Mouse (Mus musculus) T-helper 17 cell (primary cell): ENCODE results near the gene Cyp24a1.

Experiments used
- in situ Hi-C, 2 experiments: fragments of 300-600 bp; cut with MboI, MseI; formaldehyde crosslinking; loops; 1 replicate in 1 of 2; 2 replicates in 1 of 2; pipeline ENCODE4 v1.15.1; 2025; ENCODE audit warnings: high pct_unique_total_duplicates in 2 of 2

Cyp24a1 gene

GRCm38 (mm10) chr2:170496154-170496930, 603 bp downstream of the Cyp24a1 start, which contains the start of gene Pfdn4:
Pfdn4 (plus strand) TSS chr2:170496428.
- in situ Hi-C loops, result no loop called here

DNA sequence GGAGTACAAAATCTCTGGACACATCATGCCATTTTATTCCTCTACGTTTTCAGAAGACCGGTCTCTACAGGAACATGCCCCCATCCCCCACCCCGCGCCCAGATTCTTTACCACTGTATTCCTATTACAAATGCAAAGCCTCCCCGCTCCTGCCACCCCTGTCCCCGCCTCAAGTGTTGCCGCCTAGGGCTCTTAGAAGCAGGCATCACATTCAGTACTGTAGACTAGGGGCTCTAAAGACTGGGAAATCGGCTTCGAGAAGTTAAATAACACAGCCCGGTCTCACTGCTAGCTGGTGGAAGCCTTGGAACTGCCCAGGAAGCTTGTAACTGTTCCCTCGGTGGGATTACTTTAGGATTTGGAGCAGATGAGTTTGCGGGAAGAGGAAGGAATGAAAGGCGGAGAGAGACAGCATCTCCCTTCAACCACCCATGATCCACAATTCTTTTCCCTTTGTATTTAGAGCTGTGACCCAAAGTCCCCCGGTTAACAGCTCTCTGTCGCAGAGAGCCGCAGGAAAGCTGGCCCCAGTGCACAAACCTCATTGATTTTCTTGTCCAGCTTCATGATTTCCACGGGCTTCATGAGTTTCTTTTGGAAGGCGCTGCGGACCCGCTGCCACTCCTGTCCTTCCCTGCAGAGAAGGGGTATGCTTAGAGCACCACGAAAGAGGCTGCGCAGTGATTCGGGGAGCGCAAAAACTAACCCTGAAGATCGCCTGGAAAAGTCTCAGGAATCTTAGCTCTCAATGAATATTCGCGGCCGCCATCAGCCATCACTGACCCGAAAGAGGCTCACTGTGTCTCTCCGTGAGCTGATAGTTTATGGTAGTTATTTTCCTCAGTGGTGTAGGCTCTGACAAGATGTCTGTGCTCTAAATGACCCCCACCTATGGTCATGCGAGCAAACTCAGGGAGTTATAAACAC, 1.9 kb downstream of the Cyp24a1 start:
- in situ Hi-C loops, result no loop called here

DNA sequence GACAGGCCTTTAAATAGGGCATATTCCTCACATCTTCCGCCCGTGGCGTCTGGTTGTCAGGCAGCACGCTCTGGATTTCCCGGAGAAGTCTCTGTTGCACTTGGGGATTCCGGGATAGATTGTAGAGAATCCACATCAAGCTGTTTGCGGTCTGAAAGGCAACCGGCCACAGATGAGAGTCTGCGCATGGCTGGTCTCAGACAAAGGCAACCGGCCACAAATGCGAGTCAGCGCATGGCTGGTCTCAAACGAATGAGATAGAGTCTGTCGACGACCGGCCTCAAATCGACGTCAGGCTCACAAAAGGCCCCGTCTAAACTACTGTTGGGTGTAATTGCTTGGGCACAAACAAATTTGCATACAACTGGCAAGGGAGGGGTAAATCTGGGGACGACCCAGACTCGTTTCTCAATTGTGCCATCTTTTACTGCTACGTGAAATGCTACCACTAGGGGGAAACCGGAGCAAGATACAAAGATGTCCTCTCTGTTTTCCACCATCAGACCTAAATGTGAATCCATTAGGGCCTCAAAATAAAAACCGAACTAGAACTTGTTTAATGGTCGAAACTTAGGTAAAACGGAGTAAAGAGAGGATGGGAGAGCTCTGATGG, 8.9 kb downstream of the Cyp24a1 start:
- in situ Hi-C loops, result no loop called here

DNA sequence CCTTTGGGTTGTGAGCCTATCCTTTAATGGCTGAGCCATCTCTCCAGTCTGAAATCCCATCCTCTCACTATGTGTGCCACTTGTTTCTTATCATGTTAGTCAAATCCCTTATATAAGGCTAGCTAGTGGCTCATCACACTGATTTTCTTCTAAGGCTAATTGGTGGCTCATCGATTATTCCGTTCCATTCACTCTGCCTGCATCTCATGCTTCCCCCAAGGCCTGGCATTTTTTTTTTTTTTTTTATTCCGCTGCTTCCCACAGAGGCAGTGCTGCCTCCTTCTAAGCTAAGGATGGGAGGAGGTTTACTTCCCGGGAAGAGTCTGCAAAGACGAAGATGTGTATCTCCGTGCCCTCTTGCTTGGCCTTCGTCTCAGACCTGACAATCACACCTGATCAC, 9.7 kb downstream of the Cyp24a1 start:
- in situ Hi-C loops, result no loop called here

DNA sequence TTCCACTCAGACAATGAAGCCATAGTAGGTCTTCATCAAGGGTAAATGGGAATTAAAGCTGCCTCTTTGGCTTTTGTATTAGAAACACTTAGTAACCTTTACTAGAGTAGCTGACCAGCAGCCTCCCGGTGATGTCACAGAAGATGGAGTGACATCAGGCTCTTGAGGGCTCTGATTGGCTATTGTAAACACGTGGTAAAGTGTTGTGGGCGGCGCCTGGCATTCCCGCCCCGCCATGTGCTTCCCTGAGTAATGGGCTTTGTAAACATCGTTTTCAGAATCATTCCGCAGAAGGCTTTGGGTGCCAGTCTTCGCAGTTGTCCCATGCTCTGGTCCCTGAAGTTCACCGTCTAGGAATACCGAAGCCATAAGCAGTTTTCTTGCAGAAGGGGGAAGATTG, 13.0 kb downstream of the Cyp24a1 start:
- in situ Hi-C loops, result no loop called here

DNA sequence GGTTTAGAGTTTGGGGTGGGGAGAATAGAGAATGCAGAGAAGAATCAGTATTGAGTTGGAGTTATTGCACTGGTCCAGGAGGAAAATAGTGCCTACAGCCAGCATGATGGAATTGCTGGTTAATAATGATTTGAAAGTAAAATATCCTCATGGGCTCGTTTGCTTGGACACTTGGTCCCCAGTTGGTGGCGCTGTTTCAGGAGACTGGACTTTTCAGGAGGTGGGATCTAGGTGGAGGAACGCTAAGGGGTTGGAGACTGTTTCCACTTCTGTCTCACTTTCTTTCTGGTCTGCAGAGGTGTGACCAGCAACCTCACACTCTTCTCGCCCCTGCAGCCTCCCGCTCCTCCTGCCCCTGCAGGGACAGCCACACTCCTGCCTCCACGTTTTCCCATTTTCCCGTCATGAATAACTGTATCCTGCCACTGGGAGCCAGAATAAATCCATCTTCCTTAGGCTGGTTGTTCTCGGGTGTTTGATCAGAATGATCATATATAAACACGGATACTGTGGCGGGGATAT, 14.9 kb downstream of the Cyp24a1 start:
- in situ Hi-C loops, result no loop called here

DNA sequence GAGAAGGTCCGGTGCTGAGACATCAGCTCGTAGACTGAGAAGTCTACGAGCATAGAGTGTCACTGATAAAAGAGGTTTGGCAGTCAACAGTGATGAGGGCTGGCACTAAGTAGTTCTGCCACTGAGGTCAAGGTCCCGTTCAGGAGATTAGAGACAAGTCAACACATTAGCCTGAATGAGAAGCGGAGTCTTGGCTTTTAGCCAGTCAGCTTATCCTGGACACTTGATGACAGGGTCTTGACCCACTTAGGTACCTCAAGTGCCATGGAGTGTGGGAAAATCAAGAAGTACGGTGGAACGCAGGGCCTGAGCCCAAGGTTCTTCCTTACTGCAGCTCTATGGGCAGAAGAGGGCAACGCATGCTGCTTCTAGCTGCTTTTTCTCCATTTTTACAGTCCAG, 20.3 kb downstream of the Cyp24a1 start:
- in situ Hi-C loops, result no loop called here

DNA sequence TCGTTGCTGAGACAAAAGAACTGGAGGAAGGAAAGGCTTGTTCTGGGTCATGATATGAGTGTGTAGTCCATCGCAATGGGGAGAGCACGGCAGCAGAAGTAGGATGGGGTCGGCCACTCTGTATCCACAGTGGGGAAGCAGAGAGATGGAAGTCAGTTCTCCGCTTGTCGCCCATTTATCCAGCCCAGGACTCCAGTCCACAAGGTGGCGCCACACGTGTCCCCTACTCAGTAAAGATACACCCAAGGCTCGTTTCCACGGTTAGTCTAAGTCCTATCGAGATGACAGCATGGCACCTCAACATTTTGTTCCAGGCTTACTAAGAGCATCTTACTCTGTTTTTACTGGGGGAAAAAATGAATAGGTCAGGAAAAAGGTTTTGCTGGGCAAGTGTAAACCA, 20.7 kb downstream of the Cyp24a1 start:
- in situ Hi-C loops, result no loop called here

DNA sequence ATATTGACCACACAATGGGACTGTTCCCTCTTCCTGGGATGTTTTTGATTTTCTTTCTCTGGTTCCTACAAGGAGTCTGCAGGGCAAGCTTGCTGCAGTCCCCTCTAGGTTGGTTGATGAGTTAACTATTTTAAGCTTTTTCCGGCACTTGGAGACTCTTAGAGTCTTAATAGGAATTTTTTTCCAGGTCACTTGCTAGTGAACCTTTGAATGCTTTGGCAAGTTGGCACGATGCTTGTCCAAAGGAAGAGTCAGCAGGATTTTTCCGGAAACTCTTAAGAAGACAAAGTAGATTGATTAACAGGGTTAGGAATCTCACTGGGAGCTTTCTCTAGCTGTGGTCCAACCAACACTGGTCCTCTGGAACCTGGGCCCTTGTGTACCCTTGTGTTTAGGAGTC, 21.8 kb downstream of the Cyp24a1 start:
- in situ Hi-C loops, result no loop called here

GRCm38 (mm10) chr2:170474125-170474524, 22.8 kb downstream of the Cyp24a1 start:
- in situ Hi-C loops, result loop anchor here (5.0 kb wide), 1 partner anchor 33 kb away; no protein-coding TSS in a partner anchor

GRCm38 (mm10) chr2:170470591-170470990, 26.4 kb downstream of the Cyp24a1 start:
- in situ Hi-C loops, result loop anchor here (5.0 kb wide), 1 partner anchor 37 kb away; no protein-coding TSS in a partner anchor

DNA sequence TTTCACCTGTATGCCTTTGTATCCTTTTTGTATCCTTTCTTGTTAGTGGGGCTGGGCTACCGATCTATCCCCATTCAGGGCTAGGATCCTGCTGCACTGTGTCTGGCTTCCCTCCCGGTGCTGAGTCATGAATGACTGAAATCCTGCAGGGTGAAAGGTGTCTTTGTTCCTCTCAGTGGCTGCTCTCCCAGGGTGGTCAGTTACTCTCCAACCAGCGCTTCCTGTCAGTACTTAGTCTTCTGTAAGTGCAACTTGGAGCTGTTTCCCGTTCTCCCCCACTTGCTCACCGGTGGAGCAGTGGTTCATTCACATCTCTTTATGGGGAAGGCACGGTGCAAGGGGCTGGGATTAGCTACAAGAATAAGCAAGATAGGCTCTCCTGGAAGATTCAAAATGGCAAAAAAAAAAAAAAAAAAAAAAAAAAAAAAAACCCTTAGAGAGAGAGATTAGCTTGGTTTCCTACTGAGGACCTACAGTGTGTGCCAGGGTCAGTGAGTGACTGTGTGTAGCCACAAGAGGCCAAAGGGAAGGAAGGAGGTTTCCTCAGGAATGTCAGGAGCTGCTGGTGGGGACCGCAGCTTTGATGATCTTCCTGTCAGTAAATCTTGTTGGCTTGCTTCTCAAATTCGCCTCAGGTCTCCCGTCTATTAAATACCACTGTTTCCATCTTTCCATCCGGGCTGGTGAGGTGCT, 27.2 kb downstream of the Cyp24a1 start:
- in situ Hi-C loops, result loop anchor here (5.0 kb wide), 1 partner anchor 38 kb away; no protein-coding TSS in a partner anchor

DNA sequence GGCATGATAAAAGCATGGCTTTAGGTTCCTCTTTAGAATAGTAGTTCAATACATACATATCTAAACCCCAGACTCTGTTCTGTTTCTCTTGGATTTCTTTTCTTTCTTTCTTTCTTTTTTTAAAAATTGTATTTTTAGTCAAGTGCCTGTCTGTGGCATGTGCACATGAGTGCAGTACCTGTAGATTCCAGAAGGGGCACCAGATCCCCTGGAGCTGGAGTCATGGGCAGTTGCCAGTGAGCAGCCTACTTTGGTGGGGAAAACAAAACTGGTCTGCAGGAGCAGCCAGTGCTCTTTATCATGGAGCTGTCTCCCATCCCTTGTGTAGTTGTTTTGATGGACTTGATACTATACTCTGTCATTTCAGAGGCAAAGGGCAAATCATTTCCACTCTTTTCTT, 28.9 kb downstream of the Cyp24a1 start:
- in situ Hi-C loops, result no loop called here

GRCm38 (mm10) chr2:170464817-170465216, 32.1 kb downstream of the Cyp24a1 start:
- in situ Hi-C loops, result no loop called here

GRCm38 (mm10) chr2:170461652-170462051, 35.3 kb downstream of the Cyp24a1 start:
- in situ Hi-C loops, result no loop called here

- in situ Hi-C loops, result loop anchor here in 1 of 2 experiments (10.0 kb wide), 1 partner anchor 45 kb away; no protein-coding TSS in a partner anchor
Observed at GRCm38 (mm10) chr2:170459805-170460204, 37.1 kb downstream of the Cyp24a1 start.

GRCm38 (mm10) chr2:170459183-170459582, 37.8 kb downstream of the Cyp24a1 start:
- in situ Hi-C loops, result loop anchor here in 1 of 2 experiments (10.0 kb wide), 1 partner anchor 46 kb away; no protein-coding TSS in a partner anchor

- in situ Hi-C loops, result loop anchor here in 1 of 2 experiments (10.0 kb wide), 1 partner anchor 51 kb away; no protein-coding TSS in a partner anchor
Observed at GRCm38 (mm10) chr2:170453809-170454208, 43.1 kb downstream of the Cyp24a1 start.

GRCm38 (mm10) chr2:170450933-170451332, 46.0 kb downstream of the Cyp24a1 start:
- in situ Hi-C loops, result loop anchor here in 1 of 2 experiments (10.0 kb wide), 1 partner anchor 54 kb away; no protein-coding TSS in a partner anchor

DNA sequence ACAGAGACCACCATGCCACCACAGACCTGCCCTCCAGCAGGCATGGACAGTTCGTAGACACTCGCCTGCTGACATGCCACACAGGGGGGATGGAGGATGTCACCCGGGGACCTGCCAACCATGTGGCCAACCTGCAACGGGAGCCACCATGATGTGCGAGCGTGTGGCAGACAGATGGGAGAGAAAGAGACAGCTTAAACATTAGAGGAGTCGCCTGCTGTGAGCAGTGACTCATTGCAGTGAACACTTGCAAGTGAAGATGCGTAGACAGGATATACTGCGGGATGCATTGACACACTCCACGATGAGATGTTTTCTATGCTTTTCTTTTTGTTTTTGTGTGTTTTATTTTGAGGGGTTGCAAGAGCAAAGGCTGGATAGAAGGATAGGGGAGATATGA, 49.3 kb downstream of the Cyp24a1 start:
- in situ Hi-C loops, result loop anchor here in 1 of 2 experiments (5.0 to 10.0 kb wide), 2 partner anchors 60 to 427 kb away; no protein-coding TSS in a partner anchor
